Mouse (Mus musculus) mouse trophoblast stem cell (cell line): ENCODE data around the gene Runx1.

Source experiments
- in situ Hi-C, 2 experiments: fragments of 300-500 bp; cut with MseI, MboI; formaldehyde crosslinking; loops; 2 replicates in 1 of 2; 3 replicates in 1 of 2; pipeline ENCODE4 v1.15.1; 2025

Gene Runx1

GRCm38 (mm10) chr16:92826683-92827082, 734 bp upstream of the Runx1 start:
- in situ Hi-C loops = no loop called here

GRCm38 (mm10) chr16:92825204-92825843, 625 bp downstream of the Runx1 start:
- in situ Hi-C loops = no loop called here

GRCm38 (mm10) chr16:92824723-92825203, 1.2 kb downstream of the Runx1 start:
- in situ Hi-C loops = no loop called here

GRCm38 (mm10) chr16:92824003-92824722, 1.8 kb downstream of the Runx1 start:
- in situ Hi-C loops = no loop called here

- in situ Hi-C loops = no loop called here
These were observed 2.5 kb downstream of the Runx1 start for GRCm38 (mm10) chr16:92823381-92823862.

- in situ Hi-C loops = no loop called here
These were observed 3.3 kb downstream of the Runx1 start for GRCm38 (mm10) chr16:92822676-92823075.

GRCm38 (mm10) chr16:92821938-92822629, 3.9 kb downstream of the Runx1 start:
- in situ Hi-C loops = no loop called here

GRCm38 (mm10) chr16:92821596-92821937, 4.4 kb downstream of the Runx1 start:
- in situ Hi-C loops = no loop called here

- in situ Hi-C loops = no loop called here
These were observed 5.5 kb downstream of the Runx1 start for GRCm38 (mm10) chr16:92820451-92820850.

GRCm38 (mm10) chr16:92818480-92819269, 7.3 kb downstream of the Runx1 start:
- in situ Hi-C loops = no loop called here

GRCm38 (mm10) chr16:92816092-92816491, 9.9 kb downstream of the Runx1 start:
- in situ Hi-C loops = no loop called here

- in situ Hi-C loops = no loop called here
These were observed 10.8 kb downstream of the Runx1 start for GRCm38 (mm10) chr16:92815195-92815527.

GRCm38 (mm10) chr16:92814366-92815194, 11.4 kb downstream of the Runx1 start:
- in situ Hi-C loops = no loop called here

- in situ Hi-C loops = no loop called here
These were observed 13.5 kb downstream of the Runx1 start for GRCm38 (mm10) chr16:92812405-92812804.

- in situ Hi-C loops = no loop called here
These were observed 15.2 kb downstream of the Runx1 start for GRCm38 (mm10) chr16:92810568-92811240.

- in situ Hi-C loops = no loop called here
These were observed 18.2 kb downstream of the Runx1 start for GRCm38 (mm10) chr16:92807772-92808171.

GRCm38 (mm10) chr16:92803076-92803580, 22.8 kb downstream of the Runx1 start:
- in situ Hi-C loops = no loop called here

- in situ Hi-C loops = no loop called here
These were observed 24.4 kb downstream of the Runx1 start for GRCm38 (mm10) chr16:92801567-92801966.

- in situ Hi-C loops = no loop called here
These were observed 25.1 kb downstream of the Runx1 start for GRCm38 (mm10) chr16:92800845-92801244.

- in situ Hi-C loops = no loop called here
These were observed 26.0 kb downstream of the Runx1 start for GRCm38 (mm10) chr16:92799940-92800339.
